Mouse (Mus musculus) megakaryocyte, embryonic 14.5 days (primary cell): Measurements from ENCODE around the gene Sytl4.

ENCODE experiments used
- FLI1 ChIP-seq: IDR thresholded peaks from 2 replicates; pipeline ENCODE4 v1.6.1; 2012; ENCODE audit warnings: low read length, inconsistent platforms, mixed read lengths
- GATA1 ChIP-seq: IDR thresholded peaks from 3 replicates; pipeline ENCODE4 v1.6.1; 2012; ENCODE audit warnings: mixed read lengths, low read length, inconsistent platforms, borderline replicate concordance

GRCm38 (mm10) chrX:133939561-133939960 lies 42.1 kb downstream of the Sytl4 start:
- no peak for TF ChIP-seq GATA1
- TF ChIP-seq FLI1 = no peak
